Mouse (Mus musculus) myocyte (in vitro differentiated cells): ENCODE measurements around the gene Ccdc57.
A peak's percentile ranks its signal among the peaks of the same experiment; 100 is the strongest.

Experiments
- CEBPB ChIP-seq: IDR thresholded peaks from 2 replicates; pipeline ENCODE4 v1.6.1; 2011; ENCODE audit warnings: mild to moderate bottlenecking, moderate library complexity; ENCODE audit not compliant: poor library complexity, insufficient read depth, severe bottlenecking
- E2F4 ChIP-seq: IDR thresholded peaks from one replicate; pipeline ENCODE4 v1.6.1; 2011; ENCODE audit warnings: mild to moderate bottlenecking, control low read depth, moderate library complexity; ENCODE audit not compliant: insufficient read depth
- MAX ChIP-seq: IDR thresholded peaks from one replicate; pipeline ENCODE4 v1.6.1; 2011; ENCODE audit warnings: low read depth, mild to moderate bottlenecking, control low read depth
- MYOD1 ChIP-seq, 3 experiments: IDR thresholded peaks; one replicate each; pipeline ENCODE4 v1.6.1; 2011; ENCODE audit warnings: control low read depth in 2 of 3, low read depth in 2 of 3, mild to moderate bottlenecking in 2 of 3, moderate library complexity in 1 of 3; ENCODE audit not compliant: insufficient read length in 2 of 3, control insufficient read depth in 1 of 3
- MYOG ChIP-seq, 3 experiments: IDR thresholded peaks; one replicate each; pipeline ENCODE4 v1.6.1; 2011; ENCODE audit warnings: control low read depth in 2 of 3, low read depth in 2 of 3, mild to moderate bottlenecking in 2 of 3; ENCODE audit not compliant: insufficient read length in 2 of 3, control insufficient read depth in 1 of 3, insufficient read depth in 1 of 3
- POLR2A ChIP-seq: IDR thresholded peaks from one replicate; pipeline ENCODE4 v1.6.1; 2011; ENCODE audit warnings: low read depth, mild to moderate bottlenecking, control low read depth, moderate library complexity; ENCODE audit not compliant: insufficient read length
- POLR2AphosphoS2 ChIP-seq: IDR thresholded peaks from one replicate; pipeline ENCODE4 v1.6.1; 2011; ENCODE audit warnings: low read depth, control low read depth; ENCODE audit not compliant: insufficient read length
- SRF ChIP-seq: IDR thresholded peaks from one replicate; pipeline ENCODE4 v1.6.1; 2011; ENCODE audit warnings: low read depth; ENCODE audit not compliant: control insufficient read depth, insufficient read length
- TCF12 ChIP-seq: IDR thresholded peaks from one replicate; pipeline ENCODE4 v1.6.1; 2011; ENCODE audit warnings: mild to moderate bottlenecking, control low read depth; ENCODE audit not compliant: poor library complexity, insufficient read depth, severe bottlenecking
- TCF3 ChIP-seq: IDR thresholded peaks from one replicate; pipeline ENCODE4 v1.6.1; 2011; ENCODE audit warnings: low read depth, control low read depth; ENCODE audit not compliant: insufficient read length
- USF1 ChIP-seq: IDR thresholded peaks from one replicate; pipeline ENCODE4 v1.6.1; 2011; ENCODE audit warnings: low read depth, mild to moderate bottlenecking, control low read depth, moderate library complexity

DNA sequence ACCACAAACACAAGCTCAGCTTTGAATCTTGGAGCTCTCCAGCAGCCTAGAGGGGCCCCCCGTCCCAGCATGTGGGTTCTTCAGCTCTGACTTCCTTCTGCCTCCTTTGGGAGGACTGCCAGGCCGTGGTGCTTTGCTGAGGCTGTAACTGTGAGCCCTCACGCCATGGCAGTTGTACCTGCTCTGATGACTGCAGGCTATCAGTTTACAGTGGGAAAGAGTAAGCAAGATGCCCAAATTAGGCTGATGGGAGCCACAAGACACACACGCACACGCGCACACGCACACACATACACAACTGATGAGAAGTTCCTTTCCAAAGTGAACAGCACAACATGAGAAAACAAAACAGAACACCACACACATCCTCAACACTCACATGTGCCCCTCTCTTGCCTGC, 30.2 kb upstream of the Ccdc57 start:
- TF ChIP-seq USF1, result no peak
- TF ChIP-seq MYOD1 (IDR thresholded peaks at IDR 0.05; ENCODE audit: control insufficient read depth in 1 of 3, insufficient read length in 2 of 3, low read depth in 2 of 3), result no peak
- TF ChIP-seq MAX, result no peak
- peak; percentile 15 for TF ChIP-seq POLR2AphosphoS2
- TF ChIP-seq TCF3, result no peak
- TF ChIP-seq POLR2A, result no peak
- no peak for TF ChIP-seq SRF
- no peak for TF ChIP-seq E2F4
- TF ChIP-seq TCF12, result no peak
- TF ChIP-seq MYOG (IDR thresholded peaks at IDR 0.05; ENCODE audit: control insufficient read depth in 1 of 3, insufficient read depth in 1 of 3, insufficient read length in 2 of 3, low read depth in 2 of 3), result no peak
- TF ChIP-seq CEBPB, result no peak
